Mouse (Mus musculus) liver, adult 2 months (tissue): ENCODE measurements at regions not wholly inside any gene's neighbourhood (a gene's known extent, or its start where the extent isn't known, plus 50 kb on each side); places are given as distances from the start of the nearest gene placed in this dataset.

Source experiments
- DNase-seq: peaks from one replicate; pipeline ENCODE4 v3.0.0-alpha.2; 2011; ENCODE audit warnings: low read depth, low spot score; ENCODE audit errors: extremely low read depth
- H3K27ac ChIP-seq: fragments of 200-500 bp; replicated peaks from 2 replicates; pipeline ENCODE4 v1.5.1; 2012; ENCODE audit warnings: low read depth, mild to moderate bottlenecking, control low read depth, inconsistent platforms, low read length; ENCODE audit not compliant: insufficient read depth
- H3K27me3 ChIP-seq: fragments of 200-500 bp; 2 replicates; pipeline ENCODE4 v1.6.1; 2012; ENCODE audit warnings: mild to moderate bottlenecking, moderate library complexity, low read length, inconsistent platforms; ENCODE audit not compliant: control insufficient read depth, insufficient read depth
- H3K36me3 ChIP-seq: fragments of 200-500 bp; 2 replicates; pipeline ENCODE4 v1.6.1; 2012; ENCODE audit warnings: low read length, inconsistent platforms; ENCODE audit not compliant: control insufficient read depth, insufficient read depth
- H3K4me1 ChIP-seq: fragments of 200-500 bp; 2 replicates; pipeline ENCODE4 v1.6.1; 2011; ENCODE audit warnings: low read length; ENCODE audit not compliant: control insufficient read depth, insufficient read depth
- H3K4me3 ChIP-seq: fragments of 200-500 bp; 2 replicates; pipeline ENCODE4 v1.5.1; 2011; ENCODE audit warnings: low read depth, mild to moderate bottlenecking, control low read depth, low read length, moderate library complexity; ENCODE audit not compliant: insufficient read depth
- H3K79me2 ChIP-seq: fragments of 200-500 bp; 2 replicates; pipeline ENCODE4 v1.6.1; 2012; ENCODE audit warnings: inconsistent platforms, mild to moderate bottlenecking, low read length, moderate library complexity; ENCODE audit not compliant: control insufficient read depth, insufficient read depth
- H3K9ac ChIP-seq: fragments of 200-500 bp; 2 replicates; pipeline ENCODE4 v1.6.1; 2012; ENCODE audit warnings: low read depth, mild to moderate bottlenecking, control low read depth, inconsistent platforms, low read length
- CTCF ChIP-seq: fragments of 200-500 bp; IDR thresholded peaks from 2 replicates; pipeline ENCODE4 v1.5.1; 2011; ENCODE audit warnings: low read depth, low read length, control low read depth
- POLR2A ChIP-seq: fragments of 200-500 bp; IDR thresholded peaks from 2 replicates; pipeline ENCODE4 v1.6.1; 2011; ENCODE audit warnings: low read length, control low read depth; ENCODE audit not compliant: insufficient read depth; ENCODE audit errors: extremely low read depth
- WGBS: fragments of 180-500 bp; shearing (Covaris S2); methylation state at CpG from one replicate; pipeline ENCODE4 v1.1.7; 2018; 5-methylcytosine and 5-hydroxymethylcytosine counted together

DNA sequence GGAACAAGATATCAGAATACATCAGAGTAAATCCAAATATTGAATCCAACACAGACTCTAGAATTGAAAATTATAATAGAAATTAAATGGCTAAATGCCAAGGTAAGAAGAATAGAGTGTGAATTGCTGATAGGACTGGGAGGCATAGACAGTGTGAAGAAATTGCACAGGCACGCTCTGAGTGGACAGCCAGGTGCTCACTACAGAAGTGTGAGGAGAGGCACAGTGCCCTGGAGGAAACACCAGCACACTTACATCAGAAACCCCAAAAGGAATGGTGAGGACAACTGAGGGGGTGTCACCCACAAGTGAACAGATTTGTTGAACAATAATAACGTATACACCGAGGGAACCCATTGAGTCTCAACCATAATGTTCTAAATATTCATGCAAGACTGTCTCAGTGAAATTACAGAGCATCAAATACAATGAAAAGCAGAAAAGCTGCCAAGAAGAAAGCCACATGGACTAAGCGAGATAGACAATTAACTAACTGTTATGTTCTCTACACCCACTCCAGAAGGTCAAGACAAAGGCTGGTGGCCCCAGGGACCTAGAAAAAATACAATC lies 92.9 kb upstream of the Gm17728 start:
- H3K27me3 ChIP-seq: no peaks in the 10 kb centered on the region
- H3K27ac ChIP-seq: no peak overlapping the region
- TF ChIP-seq CTCF (no peak), POLR2A (no peak)
- DNase-seq: no peak
- H3K79me2 ChIP-seq: no peaks in the 10 kb centered on the region
- WGBS: 88% methylated on average over 4 of the region's 4 CpGs
- no peaks in the 10 kb centered on the region for H3K4me1 ChIP-seq
- no peaks in the 10 kb centered on the region for H3K36me3 ChIP-seq
- no peak overlapping the region for H3K9ac ChIP-seq
- H3K4me3 ChIP-seq: no peak overlapping the region

DNA sequence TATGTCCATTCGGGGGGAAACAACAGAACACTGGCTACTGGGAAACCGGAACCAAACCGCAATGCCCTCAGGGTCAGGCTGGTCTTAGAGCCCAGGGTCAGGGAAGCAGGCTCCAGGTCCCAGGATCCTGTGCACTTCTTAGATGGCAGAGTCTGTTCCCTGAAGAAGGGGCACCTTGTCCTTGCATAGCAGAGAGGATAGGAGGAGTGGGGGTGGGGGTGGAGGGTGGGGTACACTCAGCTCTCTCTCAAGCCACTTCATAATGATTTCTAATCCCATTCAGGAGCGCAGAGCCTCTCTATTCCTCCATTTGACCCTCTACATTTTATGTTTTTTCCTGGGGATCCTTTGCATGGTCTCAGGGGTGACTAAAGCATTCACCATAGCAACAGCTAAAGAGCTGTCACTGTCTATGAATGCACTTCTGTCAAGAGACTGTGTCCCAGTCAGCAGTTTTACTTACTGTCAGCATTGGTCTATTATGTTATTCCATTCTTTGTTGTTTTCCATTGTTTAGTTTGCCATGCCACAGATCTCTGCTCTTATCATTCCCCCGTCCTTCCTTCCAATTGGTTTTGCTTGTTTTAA lies 64.2 kb upstream of the Gm17728 start:
- H3K27ac ChIP-seq: no peak overlapping the region
- no peak for DNase-seq
- no peaks in the 10 kb centered on the region for H3K79me2 ChIP-seq
- 90% methylated on average over 5 of the region's 5 CpGs for WGBS
- H3K9ac ChIP-seq: no peak overlapping the region
- no peaks in the 10 kb centered on the region for H3K4me1 ChIP-seq
- no peak overlapping the region for H3K4me3 ChIP-seq
- no peaks in the 10 kb centered on the region for H3K36me3 ChIP-seq
- TF ChIP-seq CTCF: no peak
- TF ChIP-seq POLR2A: no peak
- no peaks in the 10 kb centered on the region for H3K27me3 ChIP-seq
